Mouse (Mus musculus) embryonic facial prominence, embryonic 14.5 days (tissue): Measurements from ENCODE around the gene Gm42417. TPM values are rescaled to one million over a fixed set of nuclear protein-coding genes. Genes with fewer than 3 reads are reported as not detected.

ENCODE experiments used
- ATAC-seq: fragments of 200-750 bp; cut with Nextera tagmentation; 2 replicates; pipeline ENCODE4 v1.8.0; 2017; ENCODE audit warnings: low read depth, moderate number of reproducible peaks, moderate TSS enrichment
- DNase-seq: peaks from one replicate; pipeline ENCODE4 v3.0.0-alpha.2; 2015; ENCODE audit warnings: low spot score
- H3K27ac ChIP-seq: fragments of 300-500 bp; sonication (generic); replicated peaks from 2 replicates; pipeline ENCODE4 v1.5.1; 2014; ENCODE audit warnings: low read depth, mild to moderate bottlenecking, low read length, moderate library complexity
- H3K27me3 ChIP-seq: fragments of 300-500 bp; sonication (generic); replicated peaks from 2 replicates; pipeline ENCODE4 v1.6.1; 2014; ENCODE audit warnings: low read length; ENCODE audit not compliant: control insufficient read depth, insufficient read depth
- H3K36me3 ChIP-seq: fragments of 300-500 bp; sonication (generic); 2 replicates; pipeline ENCODE4 v1.6.1; 2014; ENCODE audit warnings: low read length, mixed read lengths; ENCODE audit not compliant: control insufficient read depth, insufficient read depth
- H3K4me1 ChIP-seq: fragments of 300-500 bp; sonication (generic); 2 replicates; pipeline ENCODE4 v1.6.1; 2014; ENCODE audit warnings: antibody characterized with exemption, low read length; ENCODE audit not compliant: control insufficient read depth, insufficient read depth
- H3K4me2 ChIP-seq: fragments of 300-500 bp; sonication (generic); 2 replicates; pipeline ENCODE4 v1.6.1; 2014; ENCODE audit warnings: low read depth, mild to moderate bottlenecking, low read length, moderate library complexity, mixed read lengths
- H3K4me3 ChIP-seq: fragments of 300-500 bp; sonication (generic); 2 replicates; pipeline ENCODE4 v1.5.1; 2014; ENCODE audit warnings: low read depth, mild to moderate bottlenecking, low read length
- H3K9ac ChIP-seq: fragments of 300-500 bp; sonication (generic); 2 replicates; pipeline ENCODE4 v1.6.1; 2014; ENCODE audit warnings: low read depth, mild to moderate bottlenecking, low read length, moderate library complexity, mixed read lengths
- H3K9me3 ChIP-seq: fragments of 300-500 bp; sonication (generic); 2 replicates; pipeline ENCODE4 v1.6.1; 2016; ENCODE audit warnings: low read length; ENCODE audit not compliant: control insufficient read depth
- WGBS: fragments of 180-500 bp; shearing (Covaris S2); extraction: QIAGEN DNeasy Blood & Tissue Kit; methylation state at CpG from one replicate; pipeline ENCODE4 v1.1.7; 2014; 5-methylcytosine and 5-hydroxymethylcytosine counted together
- polyA plus RNA-seq: library from polyadenylated mRNA; unstranded; fragments of >200 nt; fragmentation: Nextera tagmentation; extraction: Ambion mirVana; gene quantifications from 2 replicates; pipeline ENCODE4 v1.2.1, GENCODE M21; 2014

Gm42417 gene
- polyA plus RNA-seq, 1 experiment from 2014 or later: not detected

GRCm38 (mm10) chr1:36576991-36577675, 37.9 kb upstream of the Gm42417 start:
- Histone ChIP-seq H3K4me3 (no peak overlapping the region), H3K4me1 (peaks cover 46% of the 10 kb centered on the region), H3K9ac (no peak overlapping the region), H3K27ac (no peak overlapping the region), H3K4me2 (no peak overlapping the region), H3K9me3 (no peaks in the 10 kb centered on the region), H3K36me3 (no peaks in the 10 kb centered on the region), H3K27me3 (no peaks in the 10 kb centered on the region)
- DNase-seq: no peak
- ATAC-seq: no peak
- WGBS: 55% methylated on average over 6 of the region's 6 CpGs

GRCm38 (mm10) chr1:36575347-36575746, 36.1 kb upstream of the Gm42417 start:
- Histone ChIP-seq H3K27me3 (no peaks in the 10 kb centered on the region), H3K9me3 (no peaks in the 10 kb centered on the region), H3K4me2 (no peak overlapping the region), H3K36me3 (no peaks in the 10 kb centered on the region), H3K9ac (no peak overlapping the region), H3K27ac (no peak overlapping the region), H3K4me1 (peaks cover 35% of the 10 kb centered on the region), H3K4me3 (no peak overlapping the region)
- no peak for ATAC-seq
- DNase-seq: no peak
- 56% methylated on average over 6 of the region's 6 CpGs for WGBS

- 0 out of 2 replicates have a peak overlapping the region, but pooled peaks have one; percentile 18 for H3K27ac ChIP-seq
- DNase-seq: peak; percentile 75
- peaks cover 33% of the 10 kb centered on the region for H3K4me1 ChIP-seq
- no peak overlapping the region for H3K4me3 ChIP-seq
- no peak overlapping the region for H3K9ac ChIP-seq
- no peaks in the 10 kb centered on the region for H3K27me3 ChIP-seq
- ATAC-seq: peak; percentile 50; the same call in 1 of the 2 replicates
- H3K36me3 ChIP-seq: no peaks in the 10 kb centered on the region
- 70% methylated on average over 5 of the region's 5 CpGs for WGBS
- no peaks in the 10 kb centered on the region for H3K9me3 ChIP-seq
- no peak overlapping the region for H3K4me2 ChIP-seq
Measured at GRCm38 (mm10) chr1:36574196-36574955, 35.1 kb upstream of the Gm42417 start.

- Histone ChIP-seq H3K4me1 (peaks cover 37% of the 10 kb centered on the region), H3K9ac (no peak overlapping the region), H3K4me3 (no peak overlapping the region), H3K9me3 (no peaks in the 10 kb centered on the region), H3K4me2 (no peak overlapping the region), H3K27me3 (no peaks in the 10 kb centered on the region), H3K36me3 (no peaks in the 10 kb centered on the region), H3K27ac (peak overlapping the region; percentile 18; the same call in 1 of the 2 replicates)
- DNase-seq (no peak), ATAC-seq (no peak)
- 80% methylated on average over 6 of the region's 8 CpGs for WGBS
Measured at GRCm38 (mm10) chr1:36573524-36573923, 34.3 kb upstream of the Gm42417 start.

GRCm38 (mm10) chr1:36572709-36573108, 33.5 kb upstream of the Gm42417 start:
- 50% methylated on average over 1 of the region's 1 CpGs for WGBS
- H3K4me1 ChIP-seq: peaks cover 45% of the 10 kb centered on the region
- no peak overlapping the region for H3K4me2 ChIP-seq
- no peaks in the 10 kb centered on the region for H3K27me3 ChIP-seq
- no peak overlapping the region for H3K9ac ChIP-seq
- H3K27ac ChIP-seq: no peak overlapping the region
- no peaks in the 10 kb centered on the region for H3K9me3 ChIP-seq
- ATAC-seq (no peak), DNase-seq (no peak)
- H3K4me3 ChIP-seq: no peak overlapping the region
- H3K36me3 ChIP-seq: no peaks in the 10 kb centered on the region

- no peak for ATAC-seq
- H3K27me3 ChIP-seq: no peaks in the 10 kb centered on the region
- H3K4me2 ChIP-seq: no peak overlapping the region
- 65% methylated on average over 2 of the region's 2 CpGs for WGBS
- H3K4me1 ChIP-seq: peaks cover 45% of the 10 kb centered on the region
- no peaks in the 10 kb centered on the region for H3K36me3 ChIP-seq
- no peak for DNase-seq
- no peak overlapping the region for H3K4me3 ChIP-seq
- H3K9ac ChIP-seq: no peak overlapping the region
- H3K27ac ChIP-seq: no peak overlapping the region
- H3K9me3 ChIP-seq: no peaks in the 10 kb centered on the region
Measured at GRCm38 (mm10) chr1:36572140-36572700, 33.0 kb upstream of the Gm42417 start.

GRCm38 (mm10) chr1:36571627-36572026, 32.4 kb upstream of the Gm42417 start:
- WGBS: 42% methylated on average over 6 of the region's 6 CpGs

GRCm38 (mm10) chr1:36570320-36570719, 31.1 kb upstream of the Gm42417 start:
- Histone ChIP-seq H3K4me2 (no peak overlapping the region), H3K27me3 (no peaks in the 10 kb centered on the region), H3K9me3 (no peaks in the 10 kb centered on the region), H3K27ac (no peak overlapping the region), H3K4me3 (no peak overlapping the region), H3K9ac (no peak overlapping the region), H3K36me3 (no peaks in the 10 kb centered on the region), H3K4me1 (peaks cover 47% of the 10 kb centered on the region)
- 90% methylated on average over 5 of the region's 5 CpGs for WGBS
- DNase-seq: no peak
- no peak for ATAC-seq

More at GRCm38 (mm10) chr1:36571627-36572026, 32.4 kb upstream of the Gm42417 start:
- DNase-seq (no peak), ATAC-seq (no peak)
- no peaks in the 10 kb centered on the region for H3K36me3 ChIP-seq
- H3K27ac ChIP-seq: no peak overlapping the region
- no peak overlapping the region for H3K4me2 ChIP-seq
- H3K4me3 ChIP-seq: no peak overlapping the region
- H3K9me3 ChIP-seq: no peaks in the 10 kb centered on the region
- H3K9ac ChIP-seq: no peak overlapping the region
- H3K27me3 ChIP-seq: no peaks in the 10 kb centered on the region
- H3K4me1 ChIP-seq: peaks cover 45% of the 10 kb centered on the region
